Comparison of ENCODE assay signal across 25 mouse cellular contexts in genomic region chr12:99319896-99320295, GRCm38 (mm10).
A peak's percentile ranks its signal among the peaks of the same experiment; 100 is the strongest.
DNase-seq lines count a peak whose midpoint lies in the region; ATAC-seq and TF ChIP-seq lines count a peak whose summit lies in the region.
"Had no signal": no experiment of that assay in that cellular context is flagged by ENCODE, and none has a peak within 500 bp of the region (broad histone marks: within the 10 kb centered on the region; RNA-seq: fewer than 3 reads in every experiment).

No protein-coding gene starts in this region.

- H3K27me3 ChIP-seq in heart, embryonic 10.5 days (ENCODE audit: insufficient read depth, poor library complexity, severe bottlenecking) = no peaks in the 10 kb centered on the region
- H3K27me3 ChIP-seq in lung, embryonic 16.5 days (ENCODE audit: control insufficient read depth, insufficient read depth, low read depth, low read length) = no peaks in the 10 kb centered on the region
- H3K27me3 ChIP-seq: CH12.LX; forebrain, embryonic 15.5 days; hindbrain, embryonic 15.5 days; limb, embryonic 12.5 days; liver, embryonic 13.5 days; midbrain, embryonic 15.5 days; Patski; stomach, embryonic 15.5 days had no signal

- 0 out of 2 replicates have a peak, but pooled peaks cover 8% of the 10 kb centered on the region for H3K36me3 ChIP-seq in heart, embryonic 10.5 days
- H3K36me3 ChIP-seq in lung, embryonic 16.5 days (ENCODE audit: control insufficient read depth, insufficient read depth, low read length) = no peaks in the 10 kb centered on the region
- H3K36me3 ChIP-seq: forebrain, embryonic 15.5 days; hindbrain, embryonic 15.5 days; liver, embryonic 13.5 days; midbrain, embryonic 15.5 days; stomach, embryonic 15.5 days had no signal

- peak overlapping the region; percentile 53; the same call in 1 of the 2 replicates for H3K27ac ChIP-seq in heart, embryonic 10.5 days
- H3K27ac ChIP-seq in lung, embryonic 16.5 days (ENCODE audit: low read length) = no peak overlapping the region
- peak overlapping the region; percentile 7; the same call in 1 of the 2 replicates for H3K27ac ChIP-seq in bone marrow, adult 2 months (ENCODE audit: control insufficient read depth, insufficient read depth, low read depth, low read length, poor library complexity)
- H3K27ac ChIP-seq: forebrain, embryonic 15.5 days; hindbrain, embryonic 15.5 days; limb, embryonic 12.5 days; liver, embryonic 13.5 days; midbrain, embryonic 15.5 days; stomach, embryonic 15.5 days had no signal

- intact Hi-C loops in heart, postnatal 25 days (cut with DNase I) = no loop called here

- H3K4me3 ChIP-seq in heart, embryonic 10.5 days = no peak overlapping the region
- H3K4me3 ChIP-seq in lung, embryonic 16.5 days (ENCODE audit: low read length) = no peak overlapping the region
- no peak overlapping the region for H3K4me3 ChIP-seq in bone marrow, adult 2 months (replicated peaks; ENCODE audit: control insufficient read depth, low read depth, low read length)
- H3K4me3 ChIP-seq: forebrain, embryonic 15.5 days; hindbrain, embryonic 15.5 days; limb, embryonic 12.5 days; liver, embryonic 13.5 days; midbrain, embryonic 15.5 days; myocyte; stomach, embryonic 15.5 days had no signal

- no peak for TF ChIP-seq CTCF in bone marrow, adult 2 months (IDR thresholded peaks at IDR 0.05; ENCODE audit: control insufficient read depth, insufficient read depth, low read length)

- no peak for DNase-seq in heart, embryonic 10.5 days (ENCODE audit: low spot score)
- DNase-seq in heart, postnatal 25 days (ENCODE audit: low spot score) = no peak
- DNase-seq in lung, postnatal 25 days (ENCODE audit: low spot score) = no peak
- no peak for DNase-seq in adrenal gland, postnatal 25 days
- DNase-seq: B cell, adult 2 months; cerebellum, adult 8-10 months; cerebellum, postnatal 36 days; gastrocnemius, postnatal 14 days; heart, adult 18-20 months; heart, postnatal 4 days; layer of hippocampus, postnatal 36 days; liver, embryonic 13.5 days; lung, postnatal 14 days had no signal

- ATAC-seq in lung, embryonic 16.5 days (ENCODE audit: low read depth) = peak; percentile 57
- peak; percentile 81 for ATAC-seq in megakaryocyte, adult 5-6 weeks (ENCODE audit: poor library complexity, severe bottlenecking)
- ATAC-seq: forebrain, embryonic 15.5 days; midbrain, embryonic 15.5 days; Patski had no signal

- no peak for TF ChIP-seq POLR2A in bone marrow, adult 2 months (IDR thresholded peaks at IDR 0.05; ENCODE audit: borderline replicate concordance, control insufficient read depth, low read depth, low read length)

- 83% methylated on average over 2 of the region's 2 CpGs for WGBS in heart, embryonic 10.5 days
- 53% methylated on average over 2 of the region's 2 CpGs for WGBS in lung, embryonic 16.5 days
- 58% methylated on average over 2 of the region's 2 CpGs for WGBS in bone marrow, adult 2 months

- no peak overlapping the region for H3K4me2 ChIP-seq in lung, embryonic 16.5 days (ENCODE audit: low read depth, low read length)
- H3K4me2 ChIP-seq: forebrain, embryonic 15.5 days; hindbrain, embryonic 15.5 days; limb, embryonic 12.5 days; liver, embryonic 13.5 days; midbrain, embryonic 15.5 days; stomach, embryonic 15.5 days had no signal

- H3K9ac ChIP-seq in lung, embryonic 16.5 days (ENCODE audit: low read length) = no peak overlapping the region
- H3K9ac ChIP-seq: forebrain, embryonic 15.5 days; hindbrain, embryonic 15.5 days; limb, embryonic 12.5 days; liver, embryonic 13.5 days; midbrain, embryonic 15.5 days; stomach, embryonic 15.5 days had no signal

- H3K9me3 ChIP-seq in heart, embryonic 10.5 days = no peaks in the 10 kb centered on the region
- H3K9me3 ChIP-seq in lung, embryonic 16.5 days (ENCODE audit: control insufficient read depth, low read length) = no peaks in the 10 kb centered on the region
- H3K9me3 ChIP-seq: forebrain, embryonic 15.5 days; G1E; hindbrain, embryonic 15.5 days; limb, embryonic 12.5 days; liver, embryonic 13.5 days; midbrain, embryonic 15.5 days; stomach, embryonic 15.5 days had no signal

- H3K4me1 ChIP-seq in heart, embryonic 10.5 days = peaks cover 40% of the 10 kb centered on the region
- H3K4me1 ChIP-seq in lung, embryonic 16.5 days (replicated peaks; ENCODE audit: control insufficient read depth, insufficient read depth, low read length) = peaks cover 11% of the 10 kb centered on the region
- peaks cover 7% of the 10 kb centered on the region for H3K4me1 ChIP-seq in bone marrow, adult 2 months (ENCODE audit: control insufficient read depth, insufficient read depth, low read length)
- H3K4me1 ChIP-seq: stomach, embryonic 15.5 days had no signal
